Mouse (Mus musculus) adrenal gland, postnatal 10 days (tissue): ENCODE results near the gene 2210408I21Rik. TPM values are rescaled to one million over a fixed set of nuclear protein-coding genes. Genes with fewer than 3 reads are reported as not detected.

Experiments
- DNase-seq: peaks from one replicate; pipeline ENCODE4 v3.0.0; 2021; ENCODE audit warnings: mixed read lengths
- long read RNA-seq, 2 experiments: library from polyadenylated mRNA; stranded (forward); transcript quantifications; one replicate each; pipeline ENCODE4 v2.0.0; 2021
- total RNA-seq, 2 experiments: library from RNA; stranded (reverse); gene quantifications; 2 replicates each; pipeline ENCODE4 v1.2.3; 2021

Gene 2210408I21Rik
- 1 to 10 TPM; 7.5 to 9.8 TPM for total RNA-seq
- long read RNA-seq, experiment 1, partial matches to known transcripts: 4 of 7 reads
- long read RNA-seq, experiment 1, other reads (novel, unspliced or antisense): 0 of 7 reads
- long read RNA-seq, experiment 2, partial matches to known transcripts: 5 of 8 reads
- long read RNA-seq, experiment 2, other reads (novel, unspliced or antisense): 2 of 8 reads

GRCm38 (mm10) chr13:77134931-77135620 is at the start of gene 2210408I21Rik, which contains the start of gene Slf1:
TSS of gene 2210408I21Rik (plus strand) at chr13:77135540.
TSS of gene Slf1 (minus strand) at chr13:77135473.
- DNase-seq: peak; percentile 93

GRCm38 (mm10) chr13:77092876-77093275 is 42.5 kb upstream of the 2210408I21Rik start:
- DNase-seq: peak; percentile 13

GRCm38 (mm10) chr13:77107734-77108133 is 27.6 kb upstream of the 2210408I21Rik start:
- DNase-seq: no peak

- DNase-seq: no peak
Observed at GRCm38 (mm10) chr13:77118695-77119094, 16.6 kb upstream of the 2210408I21Rik start.

GRCm38 (mm10) chr13:77125159-77125558 is 10.2 kb upstream of the 2210408I21Rik start:
- no peak for DNase-seq

- no peak for DNase-seq
Observed at GRCm38 (mm10) chr13:77128240-77128639, 7.1 kb upstream of the 2210408I21Rik start.

- no peak for DNase-seq
Observed at GRCm38 (mm10) chr13:77131132-77131531, 4.2 kb upstream of the 2210408I21Rik start.

GRCm38 (mm10) chr13:77135621-77135981 is 261 bp downstream of the 2210408I21Rik start:
- DNase-seq: no peak

GRCm38 (mm10) chr13:77140890-77141289 is 5.5 kb downstream of the 2210408I21Rik start:
- DNase-seq: no peak

- DNase-seq: peak; percentile 12
Observed at GRCm38 (mm10) chr13:77177931-77178330, 42.6 kb downstream of the 2210408I21Rik start.

- no peak for DNase-seq
Observed at GRCm38 (mm10) chr13:77190606-77191005, 55.3 kb downstream of the 2210408I21Rik start.

GRCm38 (mm10) chr13:77192201-77192600 is 56.9 kb downstream of the 2210408I21Rik start:
- no peak for DNase-seq

GRCm38 (mm10) chr13:77208764-77209418 is 73.6 kb downstream of the 2210408I21Rik start:
- no peak for DNase-seq

GRCm38 (mm10) chr13:77213196-77213595 is 77.9 kb downstream of the 2210408I21Rik start:
- no peak for DNase-seq

- no peak for DNase-seq
Observed at GRCm38 (mm10) chr13:77215460-77215859, 80.1 kb downstream of the 2210408I21Rik start.

GRCm38 (mm10) chr13:77217672-77218280 is 82.4 kb downstream of the 2210408I21Rik start:
- DNase-seq: no peak

GRCm38 (mm10) chr13:77221072-77221471 is 85.7 kb downstream of the 2210408I21Rik start:
- no peak for DNase-seq

- DNase-seq: no peak
Observed at GRCm38 (mm10) chr13:77256541-77256940, 121.2 kb downstream of the 2210408I21Rik start.

- DNase-seq: no peak
Observed at GRCm38 (mm10) chr13:77262715-77263338, 127.5 kb downstream of the 2210408I21Rik start.

GRCm38 (mm10) chr13:77263400-77264179 is 128.2 kb downstream of the 2210408I21Rik start:
- DNase-seq: no peak

GRCm38 (mm10) chr13:77264481-77264880 is 129.1 kb downstream of the 2210408I21Rik start:
- no peak for DNase-seq
